In the genomic region with DNA sequence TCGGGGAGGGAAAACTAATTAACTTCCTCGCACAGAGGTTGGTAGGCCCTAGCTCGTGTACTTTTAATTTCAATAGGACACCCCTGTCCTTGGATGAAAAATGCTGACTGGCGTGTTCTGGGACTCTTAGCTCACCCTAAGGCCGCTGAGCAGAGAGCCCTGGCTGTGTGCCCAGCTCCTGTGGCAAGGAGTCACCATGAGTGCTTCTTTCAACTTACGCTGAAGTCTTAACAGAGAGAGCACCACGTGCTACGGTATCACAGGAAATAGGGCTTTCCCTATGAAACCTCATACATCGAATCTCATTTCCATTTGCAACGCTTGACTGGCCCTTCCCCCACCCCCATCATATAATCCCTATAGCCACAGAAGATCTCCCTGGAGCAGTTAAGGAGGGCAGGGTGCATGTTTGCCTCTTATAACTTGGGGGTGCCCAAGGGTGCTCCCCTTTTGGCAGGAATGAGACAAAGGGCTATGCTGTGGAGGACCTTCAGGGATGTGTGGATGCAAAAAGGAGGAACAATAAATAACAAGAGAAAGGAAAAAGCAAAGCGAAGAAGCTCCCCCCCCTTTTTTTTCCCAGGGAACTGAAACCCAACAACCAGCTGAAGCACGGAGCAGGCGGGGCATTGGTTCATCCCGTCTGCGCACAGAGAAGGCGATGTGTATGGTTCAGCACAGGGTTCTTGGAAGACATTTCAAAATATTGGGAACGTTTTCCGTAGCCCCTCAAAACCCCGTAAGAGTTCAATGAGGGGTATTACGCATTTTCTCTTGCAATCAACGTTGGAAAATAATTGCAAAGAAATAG, we compare ENCODE assay signal across 9 mouse cellular contexts. TPM values are rescaled to one million over a fixed set of nuclear protein-coding genes. Genes with fewer than 3 reads are reported as not detected.
A peak's percentile ranks its signal among the peaks of the same experiment; 100 is the strongest.
DNase-seq lines count a peak whose midpoint lies in the region; ATAC-seq lines count a peak whose summit lies in the region.
"Had no signal": no experiment of that assay in that cellular context is flagged by ENCODE, and none has a peak within 500 bp of the region (broad histone marks: within the 10 kb centered on the region; RNA-seq: fewer than 3 reads in every experiment).

No protein-coding gene starts in this region.

- no peaks in the 10 kb centered on the region for H3K27me3 ChIP-seq in embryonic facial prominence, embryonic 14.5 days (replicated peaks; ENCODE audit: control insufficient read depth, insufficient read depth, low read length)
- no peaks in the 10 kb centered on the region for H3K27me3 ChIP-seq in heart, embryonic 16.5 days (ENCODE audit: control insufficient read depth, insufficient read depth, low read length)
- H3K27me3 ChIP-seq in midbrain, embryonic 15.5 days (replicated peaks) = no peaks in the 10 kb centered on the region

- H3K9me3 ChIP-seq in embryonic facial prominence, embryonic 14.5 days (ENCODE audit: control insufficient read depth, low read length) = no peaks in the 10 kb centered on the region
- H3K9me3 ChIP-seq in heart, embryonic 16.5 days (replicated peaks; ENCODE audit: control insufficient read depth, low read length) = no peaks in the 10 kb centered on the region
- no peaks in the 10 kb centered on the region for H3K9me3 ChIP-seq in midbrain, embryonic 15.5 days

- DNase-seq in frontal cortex, postnatal 10 days (ENCODE audit: low spot score in 2 of 2) = peak; percentile 22 to 26
- DNase-seq in frontal cortex, postnatal 25 days (ENCODE audit: low spot score in 2 of 2) = no peak
- DNase-seq in MN1 (ENCODE audit: low spot score) = peak; percentile 93
- peak; percentile 93 for DNase-seq in embryonic facial prominence, embryonic 14.5 days (ENCODE audit: low spot score)
- peak; percentile 82 to 88 for DNase-seq in kidney, postnatal 4 days
- DNase-seq in yolk sac, embryonic 10.5 days (ENCODE audit: low spot score) = no peak

- no peak overlapping the region for H3K27ac ChIP-seq in embryonic facial prominence, embryonic 14.5 days (replicated peaks; ENCODE audit: low read depth, low read length)
- H3K27ac ChIP-seq in heart, embryonic 16.5 days (ENCODE audit: low read length) = peak overlapping the region; percentile 78
- peak overlapping the region; percentile 36 for H3K27ac ChIP-seq in midbrain, embryonic 15.5 days

- H3K36me3 ChIP-seq in embryonic facial prominence, embryonic 14.5 days (ENCODE audit: control insufficient read depth, insufficient read depth, low read length) = no peaks in the 10 kb centered on the region
- no peaks in the 10 kb centered on the region; the same call in 1 of the 2 replicates for H3K36me3 ChIP-seq in heart, embryonic 16.5 days (ENCODE audit: control insufficient read depth, insufficient read depth)
- H3K36me3 ChIP-seq in midbrain, embryonic 15.5 days (replicated peaks) = no peaks in the 10 kb centered on the region

- WGBS in embryonic facial prominence, embryonic 14.5 days = 56% methylated on average over 21 of the region's 21 CpGs
- WGBS in heart, embryonic 16.5 days = 52% methylated on average over 21 of the region's 21 CpGs
- WGBS in midbrain, embryonic 15.5 days = 50% methylated on average over 21 of the region's 21 CpGs

- peak; percentile 95 for ATAC-seq in embryonic facial prominence, embryonic 14.5 days (ENCODE audit: low read depth)
- peak; percentile 82 for ATAC-seq in heart, embryonic 16.5 days (replicated peaks; ENCODE audit: extremely low read depth, insufficient read depth, low FRiP score)
- ATAC-seq in midbrain, embryonic 15.5 days (replicated peaks) = peak; percentile 87

- H3K9ac ChIP-seq in embryonic facial prominence, embryonic 14.5 days (ENCODE audit: low read depth, low read length) = no peak overlapping the region
- peak overlapping the region; percentile 41; the same call in 1 of the 2 replicates for H3K9ac ChIP-seq in heart, embryonic 16.5 days (ENCODE audit: low read length)
- H3K9ac ChIP-seq in midbrain, embryonic 15.5 days = no peak overlapping the region

- H3K4me2 ChIP-seq in embryonic facial prominence, embryonic 14.5 days (ENCODE audit: low read depth, low read length) = peak overlapping the region; percentile 35
- H3K4me2 ChIP-seq in heart, embryonic 16.5 days (ENCODE audit: low read depth, low read length) = peak overlapping the region; percentile 46
- H3K4me2 ChIP-seq in midbrain, embryonic 15.5 days = peak overlapping the region; percentile 13; the same call in 1 of the 2 replicates

- H3K4me1 ChIP-seq in embryonic facial prominence, embryonic 14.5 days (ENCODE audit: control insufficient read depth, insufficient read depth, low read length) = peaks cover 10% of the 10 kb centered on the region
- H3K4me1 ChIP-seq in heart, embryonic 16.5 days (ENCODE audit: control insufficient read depth, insufficient read depth, low read length) = peaks cover 46% of the 10 kb centered on the region
- peaks cover 9% of the 10 kb centered on the region for H3K4me1 ChIP-seq in midbrain, embryonic 15.5 days

- H3K4me3 ChIP-seq in embryonic facial prominence, embryonic 14.5 days (ENCODE audit: low read depth, low read length) = no peak overlapping the region; the same call in 1 of the 2 replicates
- H3K4me3 ChIP-seq in heart, embryonic 16.5 days (ENCODE audit: low read length) = no peak overlapping the region; the same call in 1 of the 2 replicates
- no peak overlapping the region for H3K4me3 ChIP-seq in midbrain, embryonic 15.5 days

RNA-seq across cellular contexts. Expression of gene Gm11096, which starts 39.0 kb away (rescaled TPM):
- polyA plus RNA-seq in embryonic facial prominence, embryonic 14.5 days (2014; fragmentation: Nextera tagmentation; extraction: Ambion mirVana) = not detected in 2 replicates
- polyA plus RNA-seq in heart, embryonic 16.5 days (2015; fragmentation: Nextera tagmentation; extraction: Ambion mirVana) = not detected in 2 replicates
- not detected in 2 replicates for polyA plus RNA-seq in midbrain, embryonic 15.5 days (2015; fragmentation: Nextera tagmentation; extraction: Ambion mirVana)
- polyA plus RNA-seq: intestine, embryonic 14.5 days had no signal

Comparison
In these comparisons a context has a peak if more than half of its experiments do, and no peak if none do; other contexts are left out.
1. DNase-seq: peak in frontal cortex, postnatal 10 days (2 of 2), MN1 (single experiment), embryonic facial prominence, embryonic 14.5 days (single experiment) and kidney, postnatal 4 days (2 of 2); none in frontal cortex, postnatal 25 days (0 of 2) and yolk sac, embryonic 10.5 days (single experiment).
2. Peak in every context shown above with its lines, with median percentiles within 50 percentile points of each other: ATAC-seq and H3K4me2 ChIP-seq.